In genomic region chr10:98748856-98749583, GRCm38 (mm10) we compare ENCODE assay signal across 9 mouse cellular contexts.
DNase-seq lines count a peak whose midpoint lies in the region.
"Had no signal": no experiment of that assay in that cellular context is flagged by ENCODE, and none has a peak within 500 bp of the region (broad histone marks: within the 10 kb centered on the region; RNA-seq: fewer than 3 reads in every experiment).

No protein-coding gene starts in this region.

- H3K27me3 ChIP-seq in hindbrain, embryonic 10.5 days (ENCODE audit: insufficient read depth, poor library complexity, severe bottlenecking) = no peaks in the 10 kb centered on the region
- H3K27me3 ChIP-seq in heart, embryonic 10.5 days (ENCODE audit: insufficient read depth, poor library complexity, severe bottlenecking) = no peaks in the 10 kb centered on the region

- H3K9me3 ChIP-seq in hindbrain, embryonic 10.5 days = no peaks in the 10 kb centered on the region
- H3K9me3 ChIP-seq in heart, embryonic 10.5 days = no peaks in the 10 kb centered on the region
- H3K9me3 ChIP-seq: G1E had no signal

- peaks cover 27% of the 10 kb centered on the region for H3K4me1 ChIP-seq in hindbrain, embryonic 10.5 days (replicated peaks)
- peaks cover 6% of the 10 kb centered on the region; the same call in 1 of the 2 replicates for H3K4me1 ChIP-seq in heart, embryonic 10.5 days

- peak overlapping the region; percentile 23; the same call in 1 of the 2 replicates for H3K27ac ChIP-seq in hindbrain, embryonic 10.5 days
- H3K27ac ChIP-seq in heart, embryonic 10.5 days = no peak overlapping the region

- 5% methylated on average over 3 of the region's 3 CpGs for WGBS in hindbrain, embryonic 10.5 days
- WGBS in heart, embryonic 10.5 days = 35% methylated on average over 3 of the region's 3 CpGs

- H3K36me3 ChIP-seq in hindbrain, embryonic 10.5 days = no peaks in the 10 kb centered on the region
- H3K36me3 ChIP-seq in heart, embryonic 10.5 days = no peaks in the 10 kb centered on the region
- H3K36me3 ChIP-seq: G1E had no signal

- no peak overlapping the region for H3K4me3 ChIP-seq in hindbrain, embryonic 10.5 days
- no peak overlapping the region for H3K4me3 ChIP-seq in heart, embryonic 10.5 days

- intact Hi-C loops in heart, postnatal 10 days (cut with DNase I) = no loop called here
- intact Hi-C loops in heart, postnatal 25 days (cut with DNase I) = no loop called here

- DNase-seq in heart, postnatal 10 days = peak; percentile 17 to 40
- DNase-seq in heart, postnatal 25 days (ENCODE audit: low spot score) = no peak
- peak; percentile 26 for DNase-seq in WW6 (ENCODE audit: low read depth, low spot score)
- DNase-seq in hindbrain, embryonic 10.5 days (ENCODE audit: low spot score) = no peak
- peak; percentile 19 for DNase-seq in lung, postnatal 14 days
- no peak for DNase-seq in urinary bladder, postnatal 14 days (ENCODE audit: low spot score)
- no peak for DNase-seq in spleen, adult 12 weeks (ENCODE audit: low spot score)
- DNase-seq in heart, embryonic 10.5 days (ENCODE audit: low spot score) = no peak

Comparison
In these comparisons a context has a peak if more than half of its experiments do, and no peak if none do; other contexts are left out.
1. DNase-seq: peak in heart, postnatal 10 days (2 of 2), WW6 (single experiment) and lung, postnatal 14 days (single experiment); none in heart, postnatal 25 days (single experiment), hindbrain, embryonic 10.5 days (single experiment), urinary bladder, postnatal 14 days (single experiment), spleen, adult 12 weeks (single experiment) and heart, embryonic 10.5 days (single experiment).